Mouse (Mus musculus) mouse embryonic stem cell (cell line): ENCODE measurements around the gene Hnrnpl.

Experiments used
- in situ Hi-C, 2 experiments: fragments of 300-500 bp; cut with MboI; formaldehyde crosslinking; loops; 1 replicate in 1 of 2; 3 replicates in 1 of 2; pipeline ENCODE4 v1.14.3; 2019 to 2020; ENCODE audit warnings: low sequenced_read_pairs in 2 of 2, low pct_unique_long_range_greater_than_20kb in 1 of 2, mixed read lengths in 1 of 2; ENCODE audit not compliant: unreplicated experiment in 1 of 2

Hnrnpl gene

GRCm38 (mm10) chr7:28809401-28810089, 1.2 kb downstream of the Hnrnpl start:
- in situ Hi-C loops, result no loop called here

DNA sequence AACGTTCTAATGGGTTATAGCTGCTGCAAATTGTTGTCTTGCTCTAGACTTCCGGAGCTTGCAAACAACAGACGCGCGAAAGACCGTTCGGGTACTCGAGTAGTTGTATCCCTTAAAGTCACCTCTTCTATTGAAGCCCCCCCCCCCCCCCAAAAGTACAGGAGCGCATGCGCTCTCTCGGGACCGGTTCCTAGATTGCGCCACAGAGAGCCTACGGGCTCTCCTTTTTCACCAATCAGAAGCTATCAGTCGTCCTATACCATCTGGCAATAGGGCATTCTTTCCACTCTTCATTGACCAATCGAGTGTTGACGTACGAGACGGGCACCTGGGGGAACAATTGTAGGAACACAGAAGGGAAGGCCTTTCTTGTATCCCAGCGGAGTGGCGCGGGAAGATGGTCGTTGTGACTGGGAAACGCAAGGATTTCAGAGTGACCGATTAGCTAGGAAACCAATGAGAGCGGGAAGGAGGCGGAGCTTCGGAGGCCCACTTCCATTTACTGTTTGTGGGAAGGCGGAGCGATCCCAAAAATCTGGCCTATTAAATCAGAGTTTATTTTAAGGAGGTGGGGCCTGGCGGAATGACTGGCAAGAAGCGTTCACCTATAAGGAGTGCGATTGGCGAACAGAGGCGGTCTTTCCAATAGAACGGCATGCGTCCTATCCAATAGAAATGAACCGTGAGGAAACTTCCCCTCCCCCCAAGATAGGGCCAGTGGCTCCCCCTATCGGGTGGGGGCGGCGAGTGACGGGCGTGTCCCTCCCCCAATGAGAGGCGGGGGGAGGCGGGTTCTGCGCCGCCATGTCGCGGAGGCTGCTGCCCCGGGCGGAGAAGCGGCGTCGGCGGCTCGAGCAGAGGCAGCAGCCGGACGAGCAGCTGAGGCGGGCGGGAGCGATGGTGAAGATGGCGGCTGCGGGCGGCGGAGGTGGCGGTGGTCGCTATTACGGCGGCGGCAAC, 2.0 kb downstream of the Hnrnpl start:
- in situ Hi-C loops, result no loop called here

DNA sequence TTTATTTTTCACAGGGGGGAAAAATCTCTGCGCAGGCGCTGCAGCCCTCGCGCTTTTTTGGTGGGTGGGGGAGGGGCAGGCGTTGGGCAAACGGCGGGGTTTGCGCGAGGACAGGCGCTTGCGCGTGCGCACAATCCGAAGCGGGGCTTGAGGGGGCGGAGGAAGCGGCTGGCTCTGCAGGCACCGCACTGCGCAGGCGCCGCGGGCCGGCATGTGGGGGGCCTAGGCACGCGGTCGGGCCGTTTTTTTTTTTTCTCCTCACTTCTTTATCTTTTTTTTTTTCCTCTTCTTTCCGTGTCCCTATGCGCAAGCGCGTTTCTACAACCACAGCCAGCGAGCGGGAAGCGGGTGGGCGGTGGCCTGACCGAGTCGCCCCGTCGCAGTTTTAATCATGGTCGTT, 2.9 kb downstream of the Hnrnpl start:
- in situ Hi-C loops, result no loop called here

DNA sequence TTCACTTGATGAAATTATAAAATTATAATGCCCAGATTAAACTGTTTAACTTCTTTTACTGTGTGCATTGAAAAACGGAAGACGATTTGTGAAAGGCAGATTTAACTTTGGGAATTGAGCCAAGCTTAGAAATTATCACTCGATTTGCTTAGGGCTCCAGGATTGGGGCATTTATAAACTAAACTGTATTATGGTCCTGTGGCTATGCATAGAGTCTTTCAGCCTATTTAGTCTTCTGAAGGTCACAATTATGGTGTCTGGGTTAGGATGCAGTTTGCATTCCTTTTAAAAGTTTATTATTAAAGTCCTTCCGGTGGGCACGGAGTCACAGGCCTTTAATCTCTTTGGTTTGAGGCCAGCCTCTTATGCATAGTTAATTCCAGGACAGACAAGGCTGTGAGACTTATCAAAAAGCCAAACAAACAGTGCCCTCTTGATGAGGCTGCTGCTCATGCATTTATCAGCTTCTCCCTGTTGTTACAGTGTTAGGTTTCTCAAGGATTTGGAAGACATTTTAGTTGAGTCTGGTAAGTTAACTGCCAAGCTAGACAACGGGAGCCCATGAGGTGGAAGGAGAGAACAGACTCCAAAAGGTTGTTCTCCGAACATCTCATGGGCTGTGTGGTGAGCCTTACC, 3.4 kb downstream of the Hnrnpl start:
- in situ Hi-C loops, result no loop called here

- in situ Hi-C loops, result no loop called here
Observed at GRCm38 (mm10) chr7:28812436-28812835, 4.1 kb downstream of the Hnrnpl start.

GRCm38 (mm10) chr7:28812949-28813348, 4.6 kb downstream of the Hnrnpl start:
- in situ Hi-C loops, result no loop called here

DNA sequence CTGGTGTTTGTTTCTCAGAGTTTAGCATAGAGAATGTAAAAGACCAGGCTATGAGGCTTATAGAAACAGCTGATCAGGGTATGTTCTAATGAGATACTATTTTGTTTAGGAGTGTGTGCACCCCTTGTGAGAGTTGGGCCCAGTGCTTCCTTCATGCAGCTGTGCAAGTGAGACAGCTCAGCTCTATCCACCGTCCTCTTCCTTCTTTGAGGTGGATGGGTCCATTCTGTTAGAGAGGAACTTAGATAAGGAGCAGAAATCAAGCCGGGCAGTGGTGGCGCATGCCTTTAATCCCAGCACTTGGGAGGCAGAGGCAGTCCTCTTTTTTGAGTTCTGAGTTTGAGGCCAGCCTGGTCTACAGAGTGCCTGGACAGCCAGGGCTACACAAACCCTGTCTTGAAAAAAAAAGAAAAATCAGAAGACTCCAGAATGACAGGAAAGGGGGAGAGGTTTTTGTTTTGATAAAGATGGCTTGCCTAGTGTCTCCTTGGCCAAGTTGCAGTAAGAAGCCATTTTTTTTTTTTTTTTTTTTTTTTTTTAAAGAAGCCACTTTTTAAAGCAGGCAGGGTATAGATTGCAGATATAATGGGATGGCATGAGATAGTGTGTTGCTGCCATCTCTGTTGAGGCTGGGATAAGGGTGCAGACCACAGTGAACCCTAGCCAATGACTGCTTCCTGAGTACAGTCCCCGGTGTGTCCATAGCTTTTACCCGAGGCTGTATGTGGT, 6.1 kb downstream of the Hnrnpl start:
- in situ Hi-C loops, result no loop called here

- in situ Hi-C loops, result no loop called here
Observed at GRCm38 (mm10) chr7:28815230-28815629, 6.9 kb downstream of the Hnrnpl start.

DNA sequence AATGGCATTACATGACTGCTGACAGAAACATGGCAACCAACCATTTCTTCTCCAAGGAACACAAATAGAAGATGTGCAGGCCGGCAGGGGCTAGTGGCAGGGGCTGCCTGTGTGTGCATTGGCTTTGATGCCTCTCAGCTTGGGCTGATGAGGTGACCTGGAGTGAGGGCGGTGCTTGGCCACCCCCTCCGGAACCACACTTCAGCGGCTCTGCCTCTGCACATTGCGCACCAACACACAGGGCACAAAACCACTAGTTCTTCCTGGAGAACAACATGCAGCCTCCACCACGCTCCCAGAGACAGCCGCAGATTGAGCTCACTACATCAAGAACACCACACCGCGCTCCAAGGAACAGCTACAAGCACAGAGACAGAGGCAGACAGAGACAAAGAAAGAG, 7.9 kb downstream of the Hnrnpl start:
- in situ Hi-C loops, result no loop called here

- in situ Hi-C loops, result no loop called here
Observed at GRCm38 (mm10) chr7:28816920-28817319, 8.6 kb downstream of the Hnrnpl start.

DNA sequence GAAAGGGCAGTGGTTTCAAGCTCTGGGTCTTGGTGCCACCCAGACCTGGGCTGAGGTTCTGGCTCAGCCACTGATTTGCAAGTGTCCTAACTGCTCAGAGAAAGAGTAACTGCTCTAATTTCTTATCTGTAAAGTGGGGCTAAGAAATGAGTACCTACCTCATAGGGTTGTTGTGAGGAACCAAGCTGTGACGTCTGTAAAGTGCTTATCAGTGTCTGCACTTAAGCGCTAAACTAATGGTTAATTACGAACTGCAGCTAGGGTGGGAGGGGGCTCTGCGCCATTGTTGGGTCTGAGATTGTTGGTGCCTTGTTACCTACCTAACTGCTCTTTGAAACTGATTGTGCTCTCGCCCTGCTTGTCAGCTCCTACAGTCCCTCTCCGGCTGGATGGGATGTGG, 9.2 kb downstream of the Hnrnpl start:
- in situ Hi-C loops, result no loop called here

- in situ Hi-C loops, result no loop called here
Observed at GRCm38 (mm10) chr7:28817957-28818356, 9.6 kb downstream of the Hnrnpl start.

GRCm38 (mm10) chr7:28818436-28818835, 10.1 kb downstream of the Hnrnpl start:
- in situ Hi-C loops, result no loop called here

- in situ Hi-C loops, result no loop called here
Observed at GRCm38 (mm10) chr7:28818861-28819452, 10.6 kb downstream of the Hnrnpl start.

- in situ Hi-C loops, result no loop called here
Observed at GRCm38 (mm10) chr7:28819571-28819970, 11.2 kb downstream of the Hnrnpl start.

GRCm38 (mm10) chr7:28820358-28821260, 12.3 kb downstream of the Hnrnpl start:
- in situ Hi-C loops, result no loop called here

- in situ Hi-C loops, result no loop called here
Observed at GRCm38 (mm10) chr7:28821261-28821831, 13.0 kb downstream of the Hnrnpl start.
